Mouse (Mus musculus) megakaryocyte, adult 5-6 weeks (primary cell): ENCODE measurements at regions not wholly inside any gene's neighbourhood (a gene's known extent, or its start where the extent isn't known, plus 50 kb on each side); places are given as distances from the start of the nearest gene placed in this dataset.

Experiments used
- ATAC-seq: 2 replicates; pipeline ENCODE4 v1.8.0; 2016; ENCODE audit warnings: mild to moderate bottlenecking, inconsistent platforms; ENCODE audit not compliant: poor library complexity, severe bottlenecking

DNA sequence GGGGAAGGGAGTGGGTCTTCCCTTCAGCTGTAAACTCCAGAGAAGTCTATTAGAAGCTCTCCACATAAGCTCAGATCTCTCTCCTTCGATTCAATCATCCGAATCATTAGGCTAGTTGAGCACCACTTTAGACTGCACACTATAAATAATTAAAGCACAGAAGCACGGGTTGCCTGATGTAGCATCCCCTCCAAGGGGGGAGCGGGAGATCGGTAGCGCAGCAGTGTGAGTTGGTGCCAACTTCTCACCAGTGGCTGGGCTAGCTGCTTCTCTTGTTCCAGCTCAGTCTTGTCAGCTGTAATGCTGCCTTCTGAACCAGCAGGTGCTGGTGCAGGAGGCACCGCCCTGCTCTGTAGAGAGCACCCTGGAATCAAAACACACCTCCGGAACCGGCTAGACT is 78.6 kb downstream of the A830031A19Rik start:
- ATAC-seq: no peak

DNA sequence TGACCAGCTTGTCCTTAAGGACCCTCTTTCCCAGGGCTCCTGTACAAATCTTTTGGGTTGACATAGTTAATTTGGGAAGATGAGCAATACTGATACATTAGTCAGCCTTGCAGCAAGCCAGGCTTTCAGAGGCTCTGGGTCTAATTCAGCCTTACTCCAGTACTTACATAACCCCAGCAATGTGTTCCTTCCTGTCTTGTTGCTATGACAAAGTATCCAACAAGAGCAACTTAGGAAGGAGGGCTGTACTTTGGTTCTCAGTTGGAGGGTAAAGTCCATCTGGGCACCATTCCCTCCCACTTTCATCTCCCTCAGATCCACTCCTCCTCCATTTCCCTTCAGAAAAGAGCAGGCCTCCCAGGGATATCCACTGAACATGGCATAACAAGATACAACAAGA is 80.7 kb downstream of the A830031A19Rik start:
- no peak for ATAC-seq

DNA sequence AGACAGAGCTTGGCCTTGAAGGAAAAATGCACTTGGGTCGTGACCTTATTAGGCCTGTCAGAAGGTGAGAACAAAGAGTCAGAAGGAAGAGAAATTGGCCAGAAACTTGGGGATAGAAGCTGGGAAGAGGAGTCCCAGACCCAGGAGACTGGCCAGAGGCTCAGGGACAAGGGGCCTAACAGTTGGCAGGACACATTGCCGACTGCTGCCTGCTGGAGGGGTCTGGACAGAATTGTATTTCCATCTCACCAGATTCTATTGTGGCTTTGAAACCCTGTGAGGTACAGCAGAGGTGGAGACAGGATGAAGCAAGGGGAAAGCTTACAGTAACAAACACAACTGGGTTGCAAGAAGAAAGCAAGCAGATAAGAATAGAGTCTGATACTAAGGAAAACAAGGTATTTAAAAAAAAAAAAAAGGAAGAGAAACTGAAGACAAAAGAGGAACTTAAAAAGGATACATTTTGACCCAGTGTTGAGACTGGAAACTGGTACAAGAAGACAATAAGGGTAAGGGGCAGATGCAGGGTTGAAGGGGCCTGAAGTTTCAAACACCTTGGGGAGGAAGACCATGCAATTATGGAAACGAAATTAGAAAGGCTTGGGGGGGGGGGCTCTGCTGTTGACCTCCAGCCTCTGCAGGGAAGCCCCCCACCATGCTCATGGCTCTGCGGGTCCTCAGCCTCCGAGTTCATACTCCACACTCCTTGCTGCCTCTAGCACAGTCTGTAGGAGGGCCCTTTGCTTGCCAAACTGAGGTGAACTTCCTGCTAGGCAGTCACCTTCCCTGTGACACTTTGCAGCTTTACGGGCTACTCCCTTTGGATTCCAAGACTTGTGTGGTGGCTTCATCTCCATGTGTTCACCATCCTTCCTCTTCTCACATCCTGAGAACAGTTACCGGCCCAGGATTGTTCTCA is 87.1 kb downstream of the A830031A19Rik start:
- peak; percentile 81 for ATAC-seq

DNA sequence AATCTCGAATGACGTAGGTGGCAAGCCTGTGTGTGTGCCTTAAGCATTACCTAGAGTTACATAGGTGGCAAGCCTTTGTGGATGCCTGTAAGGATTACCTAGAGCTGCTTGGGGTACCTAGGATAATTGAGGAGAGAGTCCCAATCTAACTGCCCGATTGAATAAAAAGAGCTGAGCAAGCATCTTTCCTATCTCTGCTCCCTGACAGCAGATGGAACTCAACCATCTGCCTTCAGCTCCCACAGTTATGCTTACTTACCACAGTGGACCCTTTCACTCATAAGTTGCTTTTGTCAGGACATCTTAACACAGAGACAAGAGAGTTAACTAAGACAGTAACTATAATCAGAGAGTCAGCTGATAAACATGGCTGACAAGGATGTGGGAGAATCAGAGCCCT is 89.6 kb downstream of the A830031A19Rik start:
- no peak for ATAC-seq

DNA sequence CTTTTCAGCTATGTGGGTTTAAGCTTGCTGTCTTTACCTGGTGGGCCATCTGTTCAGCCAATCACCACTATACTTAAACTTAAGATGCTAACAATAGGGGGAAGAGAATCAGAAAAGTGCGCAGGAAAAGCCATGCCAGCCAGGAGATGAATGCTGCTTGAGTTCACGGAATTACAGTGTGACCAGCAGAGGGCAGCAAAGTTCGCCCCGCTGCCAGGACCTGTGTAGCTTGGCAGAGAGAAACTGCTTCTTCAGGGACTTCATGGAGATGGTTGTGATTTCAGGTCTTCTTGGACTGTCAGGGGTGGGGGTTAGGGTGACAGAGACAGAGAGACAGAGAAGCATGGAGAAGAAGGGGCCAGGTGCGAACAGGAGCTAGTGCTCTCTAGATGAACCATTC is 84.3 kb upstream of the Papolg start:
- peak; percentile 84 for ATAC-seq

DNA sequence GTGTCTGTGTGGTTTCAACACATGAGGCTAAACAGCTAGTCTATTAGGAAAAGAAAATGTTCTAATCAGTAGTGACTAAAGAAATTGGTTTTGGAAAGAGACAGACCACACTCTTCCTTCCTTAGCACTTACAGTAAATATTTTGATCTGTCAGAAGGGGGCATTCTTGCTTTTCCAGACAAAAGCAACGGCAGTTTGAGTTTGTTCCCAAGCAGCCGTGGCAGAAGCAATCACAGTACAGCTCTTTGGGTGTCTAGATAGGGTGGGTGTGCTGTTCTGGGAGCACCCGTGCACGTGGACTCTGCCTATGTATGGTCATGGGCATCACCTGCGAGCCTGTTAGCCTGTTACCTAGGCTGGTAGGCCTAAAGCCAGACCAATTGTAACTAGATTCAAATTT is 83.2 kb upstream of the Papolg start:
- no peak for ATAC-seq

DNA sequence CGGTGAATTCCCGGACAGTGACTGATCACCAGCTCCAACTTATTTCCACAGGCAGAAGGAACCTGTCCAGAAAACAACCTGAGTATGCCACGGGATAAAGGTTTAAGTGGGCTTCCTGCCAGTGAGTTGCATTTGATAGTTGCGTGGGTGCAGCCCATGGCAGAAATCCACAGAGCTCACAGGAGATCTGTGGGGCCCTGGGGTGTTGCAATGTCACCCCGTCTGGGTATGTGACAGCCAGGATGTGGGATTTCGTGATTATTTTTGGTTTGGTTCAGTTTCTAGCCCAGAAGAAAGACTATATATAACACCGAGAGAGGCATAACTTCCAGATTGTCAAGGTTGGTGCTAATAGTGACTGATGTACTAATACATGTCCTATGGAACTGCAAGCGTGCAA is 82.0 kb upstream of the Papolg start:
- ATAC-seq: peak; percentile 59

DNA sequence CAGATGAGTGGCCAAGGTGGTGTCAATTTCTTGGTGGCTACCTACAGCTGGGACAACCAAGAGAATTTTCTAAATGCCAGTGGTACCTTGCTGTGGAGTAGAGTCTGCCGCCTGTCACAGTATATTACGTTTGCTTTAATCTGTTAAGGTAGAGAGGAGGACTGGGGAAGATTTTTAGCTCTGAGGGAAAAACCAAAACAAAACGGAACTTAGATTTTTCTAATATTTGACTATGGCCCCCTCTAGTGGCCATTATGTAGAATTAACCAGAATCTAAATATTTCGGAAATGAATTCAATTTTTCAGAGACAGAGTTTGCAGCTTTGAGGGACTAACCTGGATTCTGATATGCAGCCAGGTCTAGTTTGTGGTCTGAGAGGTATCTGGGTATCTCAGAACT is 59.3 kb upstream of the Papolg start:
- ATAC-seq: peak; percentile 43

DNA sequence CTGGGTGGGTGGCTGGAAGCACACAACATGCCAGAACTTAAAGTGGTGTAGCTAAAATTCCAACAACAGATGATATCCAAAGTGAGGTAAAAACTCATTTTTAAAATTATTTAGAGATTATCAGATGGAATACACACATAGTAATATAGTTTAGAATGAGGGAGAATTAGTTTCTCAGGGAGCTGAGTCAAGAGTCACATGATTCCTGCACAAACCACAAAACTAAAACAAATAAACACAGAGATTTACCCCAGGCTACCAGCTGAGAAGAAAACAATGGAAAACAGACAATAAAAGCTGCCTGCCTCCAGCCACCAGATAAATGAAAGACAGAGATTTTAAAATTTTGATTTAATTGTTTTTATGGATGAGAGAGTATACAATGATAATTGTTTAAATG is 50.9 kb upstream of the Papolg start:
- ATAC-seq: no peak
